Mouse (Mus musculus) cerebellum, adult 2 months (tissue): ENCODE measurements around the gene Phactr2. TPM values are rescaled to one million over a fixed set of nuclear protein-coding genes. Genes with fewer than 3 reads are reported as not detected.

Source experiments
- DNase-seq, 2 experiments: peaks; one replicate each; pipeline ENCODE4 v3.0.0; 2021
- H3K27ac ChIP-seq: fragments of 200-500 bp; 2 replicates; pipeline ENCODE4 v1.5.1; 2012; ENCODE audit warnings: low read length, control low read depth, inconsistent platforms; ENCODE audit not compliant: insufficient read depth
- H3K27me3 ChIP-seq: fragments of 200-500 bp; 2 replicates; pipeline ENCODE4 v1.6.1; 2012; ENCODE audit warnings: inconsistent platforms, mild to moderate bottlenecking, low read length, moderate library complexity; ENCODE audit not compliant: control insufficient read depth, insufficient read depth
- H3K4me1 ChIP-seq: fragments of 200-500 bp; 2 replicates; pipeline ENCODE4 v1.6.1; 2011; ENCODE audit warnings: low read length; ENCODE audit not compliant: control insufficient read depth, insufficient read depth
- H3K4me3 ChIP-seq: fragments of 200-500 bp; replicated peaks from 2 replicates; pipeline ENCODE3; 2011; ENCODE audit warnings: mild to moderate bottlenecking, low read depth, low read length, control low read depth; ENCODE audit not compliant: insufficient read depth
- CTCF ChIP-seq: fragments of 200-500 bp; IDR thresholded peaks from 2 replicates; pipeline ENCODE4 v1.5.1; 2011; ENCODE audit warnings: low read depth, mild to moderate bottlenecking, control low read depth, low read length, moderate library complexity, borderline replicate concordance; ENCODE audit not compliant: insufficient read depth
- POLR2A ChIP-seq: fragments of 200-500 bp; IDR thresholded peaks from 2 replicates; pipeline ENCODE4 v1.6.1; 2011; ENCODE audit warnings: low read length, control low read depth, borderline replicate concordance; ENCODE audit not compliant: insufficient read depth
- WGBS: fragments of 180-500 bp; shearing (Covaris S2); methylation state at CpG from one replicate; pipeline ENCODE4 v1.1.7; 2018; 5-methylcytosine and 5-hydroxymethylcytosine counted together
- polyA plus RNA-seq: library from polyadenylated mRNA; depleted of rRNA; stranded (reverse); fragments of >200 nt; gene quantifications from 2 replicates; pipeline ENCODE4 v1.2.3, GENCODE M21; 2012

The Phactr2 gene
- polyA plus RNA-seq, 1 experiment: 11.9 TPM

GRCm38 (mm10) chr10:13415489-13416104 is 58.6 kb downstream of the Phactr2 start:
- no peak for TF ChIP-seq POLR2A
- TF ChIP-seq CTCF: no peak
- Histone ChIP-seq H3K27me3 (no peaks in the 10 kb centered on the region), H3K4me1 (peaks cover 7% of the 10 kb centered on the region), H3K4me3 (no peak overlapping the region), H3K27ac (no peak overlapping the region)
- no peak for DNase-seq
- WGBS: 85% methylated on average over 8 of the region's 8 CpGs

GRCm38 (mm10) chr10:13412202-13412923 is 61.8 kb downstream of the Phactr2 start:
- H3K27ac ChIP-seq: no peak overlapping the region; the same call in 1 of the 2 replicates
- DNase-seq: peak; percentile 60 to 80
- no peaks in the 10 kb centered on the region for H3K27me3 ChIP-seq
- peaks cover 7% of the 10 kb centered on the region for H3K4me1 ChIP-seq
- TF ChIP-seq CTCF: no peak
- no peak for TF ChIP-seq POLR2A
- 14% methylated on average over 19 of the region's 19 CpGs for WGBS
- peak overlapping the region; percentile 2 for H3K4me3 ChIP-seq

GRCm38 (mm10) chr10:13411056-13411455 is 63.2 kb downstream of the Phactr2 start:
- H3K27ac ChIP-seq: no peak overlapping the region
- WGBS: 99% methylated on average over 3 of the region's 3 CpGs

GRCm38 (mm10) chr10:13401971-13402370 is 72.2 kb downstream of the Phactr2 start:
- 92% methylated on average over 1 of the region's 1 CpGs for WGBS
- Histone ChIP-seq H3K27me3 (no peaks in the 10 kb centered on the region), H3K4me1 (no peaks in the 10 kb centered on the region), H3K27ac (no peak overlapping the region), H3K4me3 (no peak overlapping the region)
- no peak for TF ChIP-seq CTCF
- TF ChIP-seq POLR2A: no peak
- DNase-seq: no peak

More at GRCm38 (mm10) chr10:13411056-13411455, 63.2 kb downstream of the Phactr2 start:
- Histone ChIP-seq H3K27me3 (no peaks in the 10 kb centered on the region), H3K4me1 (peaks cover 7% of the 10 kb centered on the region), H3K4me3 (no peak overlapping the region)
- no peak for DNase-seq
- TF ChIP-seq POLR2A (no peak), CTCF (no peak)

- H3K4me1 ChIP-seq: no peaks in the 10 kb centered on the region
- no peak for TF ChIP-seq POLR2A
- TF ChIP-seq CTCF: no peak
Measured at GRCm38 (mm10) chr10:13395753-13396152, 78.5 kb downstream of the Phactr2 start.

GRCm38 (mm10) chr10:13394000-13394399 is 80.2 kb downstream of the Phactr2 start:
- H3K4me3 ChIP-seq: no peak overlapping the region
- H3K27me3 ChIP-seq: no peaks in the 10 kb centered on the region
- DNase-seq: no peak
- TF ChIP-seq POLR2A: no peak
- no peak for TF ChIP-seq CTCF
- WGBS: 92% methylated on average over 4 of the region's 4 CpGs
- no peaks in the 10 kb centered on the region for H3K4me1 ChIP-seq
- H3K27ac ChIP-seq: no peak overlapping the region

More at GRCm38 (mm10) chr10:13395753-13396152, 78.5 kb downstream of the Phactr2 start:
- DNase-seq: no peak
- Histone ChIP-seq H3K27ac (no peak overlapping the region), H3K27me3 (no peaks in the 10 kb centered on the region), H3K4me3 (no peak overlapping the region)
- WGBS: 53% methylated on average over 3 of the region's 3 CpGs

- peak in 1 of 2 experiments; percentile 12 for DNase-seq
- no peak overlapping the region for H3K4me3 ChIP-seq
- no peak overlapping the region for H3K27ac ChIP-seq
- WGBS: 8% methylated on average over 11 of the region's 11 CpGs
- H3K4me1 ChIP-seq: no peaks in the 10 kb centered on the region
- no peak for TF ChIP-seq POLR2A
- TF ChIP-seq CTCF: no peak
- no peaks in the 10 kb centered on the region for H3K27me3 ChIP-seq
Measured at GRCm38 (mm10) chr10:13388116-13388922, 85.9 kb downstream of the Phactr2 start.
